Mouse (Mus musculus) liver, postnatal 0 days (tissue): Measurements from ENCODE around the gene Smyd2.

Source experiments
- CTCF ChIP-seq: sonication (generic); IDR thresholded peaks from 2 replicates; pipeline ENCODE4 v1.5.1; 2016; ENCODE audit warnings: antibody characterized with exemption, low read depth
- EP300 ChIP-seq: IDR thresholded peaks from 2 replicates; pipeline ENCODE4 v1.6.1; 2016; ENCODE audit warnings: antibody characterized with exemption, low read depth, mild to moderate bottlenecking

GRCm38 (mm10) chr1:189968027-189968426 lies 45.9 kb upstream of the Smyd2 start:
- TF ChIP-seq CTCF (no peak), EP300 (no peak)
